Mouse (Mus musculus) G1E (cell line): ENCODE data around the gene Fign. TPM values are rescaled to one million over a fixed set of nuclear protein-coding genes. Genes with fewer than 3 reads are reported as not detected.

Experiments
- ATAC-seq: 2 replicates; pipeline ENCODE4 v1.8.0; 2016; ENCODE audit warnings: mild to moderate bottlenecking; ENCODE audit not compliant: insufficient number of reproducible peaks, poor library complexity, low FRiP score, severe bottlenecking; ENCODE audit errors: extremely low read depth
- DNase-seq: peaks from one replicate; pipeline ENCODE4 v3.0.0; 2012; ENCODE audit warnings: low spot score
- H3K27me3 ChIP-seq: 2 replicates; pipeline ENCODE4 v1.6.1; 2012; ENCODE audit warnings: mild to moderate bottlenecking, low read length, inconsistent platforms; ENCODE audit not compliant: insufficient read depth
- H3K36me3 ChIP-seq: replicated peaks from 2 replicates; pipeline ENCODE3; 2012; ENCODE audit warnings: mild to moderate bottlenecking, inconsistent platforms
- H3K4me1 ChIP-seq: 2 replicates; pipeline ENCODE4 v1.6.1; 2012; ENCODE audit warnings: low read depth, low read length, inconsistent platforms, mixed read lengths; ENCODE audit not compliant: insufficient read depth
- H3K4me3 ChIP-seq: 2 replicates; pipeline ENCODE4 v1.5.1; 2012; ENCODE audit warnings: low read depth, mild to moderate bottlenecking, inconsistent platforms, low read length, moderate library complexity, mixed read lengths
- H3K9me3 ChIP-seq: replicated peaks from 2 replicates; pipeline ENCODE4 v1.6.1; 2012; ENCODE audit warnings: inconsistent platforms
- CTCF ChIP-seq: IDR thresholded peaks from 2 replicates; pipeline ENCODE4 v1.5.1; 2012; ENCODE audit warnings: low read depth, low read length, inconsistent platforms, mixed read lengths
- GATA1 ChIP-seq: IDR thresholded peaks from 2 replicates; pipeline ENCODE4 v1.6.1; 2012; ENCODE audit warnings: borderline replicate concordance, low read length, inconsistent platforms, mixed read lengths
- GATA2 ChIP-seq: IDR thresholded peaks from 2 replicates; pipeline ENCODE4 v1.6.1; 2012; ENCODE audit warnings: low read depth, low read length, inconsistent platforms, borderline replicate concordance
- POLR2AphosphoS5 ChIP-seq: IDR thresholded peaks from 2 replicates; pipeline ENCODE4 v1.6.1; 2012; ENCODE audit warnings: low read depth, low read length, inconsistent platforms; ENCODE audit not compliant: insufficient replicate concordance
- TAL1 ChIP-seq: conservative IDR thresholded peaks from 2 replicates; pipeline ENCODE4 v1.6.1; 2012; ENCODE audit warnings: low read depth, low read length, inconsistent platforms, mixed read lengths
- polyA plus RNA-seq: library from polyadenylated mRNA; stranded (reverse); fragments of >175 nt; gene quantifications from 2 replicates; pipeline ENCODE4 v1.2.3, GENCODE M21; 2012
- total RNA-seq, 2 experiments: library from RNA; stranded (forward) in 1 of 2; stranded (reverse) in 1 of 2; fragments of 200-1000 nt in 1 of 2; fragments of >200 nt in 1 of 2; fragmentation: Nextera tagmentation in 1 of 2; gene quantifications; 2 replicates each; pipeline ENCODE4 v1.2.3; 2014 to 2017

The Fign gene
- total and polyA plus RNA-seq, 3 experiments = 0.05 to 1.9 TPM; not detected in 1

- Histone ChIP-seq H3K4me1 (no peaks in the 10 kb centered on the region), H3K4me3 (no peak overlapping the region), H3K36me3 (no peaks in the 10 kb centered on the region), H3K27me3 (no peaks in the 10 kb centered on the region), H3K9me3 (peaks cover 3% of the 10 kb centered on the region; the same call in 1 of the 2 replicates)
- DNase-seq (no peak), ATAC-seq (no peak)
- TF ChIP-seq POLR2AphosphoS5 (no peak), GATA1 (no peak), GATA2 (no peak), CTCF (no peak), TAL1 (no peak)
Observed at GRCm38 (mm10) chr2:64069950-64070695, 27.7 kb downstream of the Fign start.

GRCm38 (mm10) chr2:64065511-64065910, 32.3 kb downstream of the Fign start:
- Histone ChIP-seq H3K4me3 (no peak overlapping the region), H3K36me3 (no peaks in the 10 kb centered on the region), H3K4me1 (no peaks in the 10 kb centered on the region), H3K27me3 (no peaks in the 10 kb centered on the region), H3K9me3 (no peaks in the 10 kb centered on the region)
- TF ChIP-seq CTCF (no peak), GATA2 (no peak)
- DNase-seq (no peak), ATAC-seq (no peak)

- H3K9me3 ChIP-seq = peaks cover 16% of the 10 kb centered on the region
- H3K4me3 ChIP-seq = no peak overlapping the region
- H3K36me3 ChIP-seq = no peaks in the 10 kb centered on the region
- ATAC-seq (no peak), DNase-seq (no peak)
- no peak for TF ChIP-seq POLR2AphosphoS5
- TF ChIP-seq CTCF = no peak
- no peak for TF ChIP-seq TAL1
- TF ChIP-seq GATA1 = no peak
- no peak for TF ChIP-seq GATA2
- no peaks in the 10 kb centered on the region for H3K4me1 ChIP-seq
- H3K27me3 ChIP-seq = no peaks in the 10 kb centered on the region
Observed at GRCm38 (mm10) chr2:64059477-64059876, 38.4 kb downstream of the Fign start.

- no peak for ATAC-seq
- Histone ChIP-seq H3K36me3 (no peaks in the 10 kb centered on the region), H3K9me3 (no peaks in the 10 kb centered on the region; the same call in 1 of the 2 replicates), H3K27me3 (no peaks in the 10 kb centered on the region), H3K4me1 (no peaks in the 10 kb centered on the region), H3K4me3 (no peak overlapping the region)
- no peak for DNase-seq
- TF ChIP-seq GATA1 (no peak), CTCF (no peak), TAL1 (no peak)
Observed at GRCm38 (mm10) chr2:64048142-64048541, 49.7 kb downstream of the Fign start.

GRCm38 (mm10) chr2:64043099-64043498, 54.7 kb downstream of the Fign start:
- ATAC-seq (no peak), DNase-seq (no peak)
- Histone ChIP-seq H3K4me1 (no peaks in the 10 kb centered on the region), H3K9me3 (no peaks in the 10 kb centered on the region; the same call in 1 of the 2 replicates), H3K27me3 (no peaks in the 10 kb centered on the region), H3K4me3 (no peak overlapping the region), H3K36me3 (no peaks in the 10 kb centered on the region)
- no peak for TF ChIP-seq TAL1
- no peak for TF ChIP-seq CTCF
- no peak for TF ChIP-seq GATA2
- TF ChIP-seq GATA1 = no peak
- no peak for TF ChIP-seq POLR2AphosphoS5

GRCm38 (mm10) chr2:64035393-64035792, 62.4 kb downstream of the Fign start:
- no peaks in the 10 kb centered on the region for H3K27me3 ChIP-seq
- no peaks in the 10 kb centered on the region for H3K36me3 ChIP-seq
- no peak for TF ChIP-seq GATA2
- TF ChIP-seq CTCF = no peak
- no peak for TF ChIP-seq GATA1
- no peak for TF ChIP-seq POLR2AphosphoS5
- no peak for TF ChIP-seq TAL1
- H3K4me1 ChIP-seq = no peaks in the 10 kb centered on the region
- ATAC-seq (no peak), DNase-seq (no peak)
- peaks cover 11% of the 10 kb centered on the region for H3K9me3 ChIP-seq
- no peak overlapping the region for H3K4me3 ChIP-seq
